Mouse (Mus musculus): ENCODE results near the gene Tmem266.

Tmem266 gene

DNA sequence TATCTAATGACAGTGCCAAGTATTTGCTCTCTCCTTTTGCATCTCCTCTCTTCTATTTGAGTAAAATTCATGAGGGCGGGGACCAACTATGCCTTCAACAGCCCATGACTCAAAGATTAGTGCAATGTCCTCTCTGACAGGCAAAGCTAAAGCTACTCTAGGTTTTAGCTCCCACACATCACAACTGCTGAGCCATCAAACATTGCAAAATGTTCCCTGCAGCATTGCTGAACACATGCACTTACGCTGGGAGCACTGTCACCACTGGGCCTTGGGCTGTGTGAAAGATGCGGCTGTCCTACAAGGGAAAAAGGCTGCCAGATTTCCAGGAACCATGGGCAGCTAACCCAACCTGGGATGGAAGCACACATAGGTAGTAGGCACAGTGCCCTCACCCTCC lies 124.7 kb downstream of the Tmem266 start:
- DNase-seq (ENCODE audit: low spot score in 2 of 2) = peak in 1 of 2 experiments; percentile 23

DNA sequence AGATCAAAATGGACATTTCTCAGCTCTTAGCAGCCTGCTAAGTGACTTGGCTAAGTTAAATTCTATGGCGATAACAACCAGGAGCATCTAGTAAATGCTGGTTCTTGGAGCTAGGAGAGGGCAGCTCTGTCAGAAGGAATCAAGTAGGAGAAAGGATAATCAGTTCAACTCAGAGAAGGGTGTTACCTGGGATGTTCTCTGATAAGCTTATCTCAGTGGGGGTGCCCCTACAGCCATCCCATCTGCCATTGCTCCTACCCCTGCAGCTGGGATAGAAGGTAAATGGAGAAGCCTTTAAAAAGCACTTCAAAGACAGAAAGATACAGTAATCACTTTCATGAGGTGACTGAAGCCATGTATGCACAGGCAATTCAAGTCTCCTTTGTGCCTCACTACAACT lies 126.2 kb downstream of the Tmem266 start:
- no peak for DNase-seq (ENCODE audit: low spot score in 2 of 2)

DNA sequence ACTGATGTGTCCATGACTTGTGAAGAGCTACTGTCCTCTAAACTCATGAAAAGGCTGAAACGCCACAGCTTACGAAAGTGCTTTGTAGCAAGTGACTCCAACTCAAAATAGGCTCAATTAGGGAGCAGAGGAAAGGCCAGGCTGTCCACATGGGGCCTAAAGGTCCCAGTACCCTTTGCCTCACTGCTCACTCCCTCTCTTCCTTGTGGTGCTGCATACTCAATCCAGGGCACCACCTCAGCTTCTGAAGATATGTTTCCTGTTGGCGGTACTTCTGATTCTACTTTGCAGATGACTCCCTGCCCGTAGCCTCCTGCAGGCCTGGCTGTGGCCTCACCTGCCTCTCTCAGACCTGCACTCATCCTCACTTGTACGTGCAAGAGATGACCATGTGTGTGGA lies 126.7 kb downstream of the Tmem266 start:
- DNase-seq (ENCODE audit: low spot score in 2 of 2) = no peak

- no peak for DNase-seq (ENCODE audit: low spot score in 2 of 2)
Observed at GRCm38 (mm10) chr9:55468397-55468796, 141.7 kb downstream of the Tmem266 start.

DNA sequence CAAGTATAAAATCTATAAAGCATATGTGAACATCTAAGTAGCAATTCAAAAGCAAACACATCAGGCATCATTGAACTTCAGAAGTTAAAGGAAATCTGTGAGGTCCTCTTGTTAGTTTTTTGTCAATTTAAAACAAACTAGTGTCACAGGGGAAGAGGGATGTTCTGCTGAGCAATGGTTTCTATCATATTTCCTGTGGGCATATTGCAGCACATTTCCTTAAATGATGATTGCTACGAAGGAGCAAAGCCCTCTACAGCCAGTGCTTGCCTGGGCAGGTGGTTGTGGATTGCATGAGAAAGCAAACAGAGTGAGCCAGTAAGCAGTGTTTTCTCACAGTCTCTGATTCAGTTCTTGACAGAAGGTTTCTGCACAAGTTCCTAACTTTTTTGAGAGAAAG lies 149.4 kb downstream of the Tmem266 start:
- DNase-seq (ENCODE audit: low spot score in 2 of 2) = no peak

DNA sequence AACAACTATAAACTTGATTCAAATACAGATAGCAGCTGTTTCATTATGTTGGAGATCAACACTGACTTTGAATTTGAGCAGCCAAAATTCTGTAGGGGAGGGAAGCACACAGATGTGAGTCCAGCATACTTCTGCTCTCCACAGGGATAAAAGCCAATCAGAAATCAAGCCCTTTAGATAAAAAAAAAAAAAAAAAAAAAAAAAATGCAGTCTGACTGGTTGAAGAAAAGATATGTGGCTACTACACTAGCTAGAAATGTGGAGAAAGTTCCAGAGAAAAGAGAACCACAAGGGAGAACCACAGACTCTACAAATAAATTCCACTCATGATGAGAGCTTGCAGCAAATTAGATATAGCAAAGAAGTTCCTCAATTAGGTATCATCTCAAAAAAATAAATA lies 152.0 kb downstream of the Tmem266 start:
- no peak for DNase-seq (ENCODE audit: low spot score in 2 of 2)

DNA sequence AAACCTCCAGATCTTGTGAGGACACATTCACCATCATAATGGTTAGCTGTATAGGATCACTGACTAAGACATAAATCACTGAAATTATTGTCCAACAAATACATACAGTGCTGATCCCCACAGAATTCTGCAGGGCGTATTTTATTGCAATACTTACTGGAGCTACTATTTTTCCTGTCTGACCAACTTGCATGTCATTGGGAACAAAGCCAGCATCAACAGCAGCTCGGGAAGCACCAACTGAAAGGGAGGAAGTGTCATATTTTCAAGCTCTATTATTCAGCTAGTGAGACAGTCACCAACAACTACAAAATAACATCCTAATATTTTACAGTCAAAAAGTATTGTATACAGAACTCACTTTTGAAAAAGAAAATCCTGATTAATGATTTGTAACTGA lies 155.4 kb downstream of the Tmem266 start:
- peak in 1 of 2 experiments; percentile 15 for DNase-seq (ENCODE audit: low spot score in 2 of 2)

Data from frontal cortex, postnatal 36 days (tissue).